Mouse (Mus musculus) layer of hippocampus, adult 18-20 months (tissue): ENCODE results near the gene Prl6a1. TPM values are rescaled to one million over a fixed set of nuclear protein-coding genes. Genes with fewer than 3 reads are reported as not detected.

Experiments
- DNase-seq, 2 experiments: peaks; one replicate each; pipeline ENCODE4 v3.0.0; 2022; ENCODE audit warnings: low spot score in 2 of 2
- long read RNA-seq: library from polyadenylated mRNA; stranded (forward); transcript quantifications from one replicate; pipeline ENCODE4 v2.0.0, GENCODE M21; 2021
- total RNA-seq, 2 experiments: library from RNA; stranded (reverse); gene quantifications; 2 replicates each; pipeline ENCODE4 v1.2.3; 2021

The Prl6a1 gene
- total RNA-seq, result not detected
- long read RNA-seq, result 0 reads

GRCm38 (mm10) chr13:27312334-27313225 lies at the start of gene Prl6a1:
Gene Prl6a1, plus strand, starts transcription at chr13:27312627.
- no peak for DNase-seq

DNA sequence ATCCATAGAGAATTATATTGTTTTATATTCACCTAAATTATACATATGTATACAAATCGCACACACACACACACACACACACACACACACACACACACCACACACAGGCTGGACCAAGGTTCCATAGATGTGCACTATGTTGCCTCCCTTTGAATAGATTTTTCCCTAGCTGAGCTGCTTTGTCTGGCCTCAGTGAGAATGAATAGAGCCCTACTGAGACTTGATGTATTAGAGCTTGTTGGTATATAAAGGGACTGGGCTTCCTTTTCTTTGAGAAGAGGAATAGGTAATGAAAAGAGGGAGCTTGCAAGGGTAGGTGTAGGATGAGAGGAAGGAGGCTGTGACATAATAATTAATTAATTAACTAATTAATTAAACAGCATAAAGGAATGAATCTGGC lies 22.6 kb downstream of the Prl6a1 start:
- DNase-seq, result no peak

- no peak for DNase-seq
Measured at GRCm38 (mm10) chr13:27342733-27343275, 30.4 kb downstream of the Prl6a1 start.

DNA sequence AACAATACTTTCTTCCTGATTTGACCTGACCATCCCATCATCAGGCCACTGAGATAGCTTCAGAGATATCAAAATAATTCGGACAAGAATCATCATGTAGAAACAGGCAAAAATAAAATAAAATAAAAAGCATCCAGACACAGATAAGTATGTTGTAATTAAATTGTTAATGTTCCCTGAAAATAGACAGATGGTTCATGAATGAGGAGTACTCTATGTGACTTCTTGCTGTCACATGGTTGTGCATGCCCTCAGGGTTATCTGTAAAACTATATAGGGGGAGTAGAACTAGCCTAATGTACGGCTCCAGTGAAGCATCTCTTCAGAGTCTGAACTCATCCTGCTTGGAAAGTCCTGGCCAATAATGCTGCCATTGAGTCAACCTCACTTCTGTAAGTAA lies 32.9 kb downstream of the Prl6a1 start, which contains the start of gene Prl8a2:
Gene Prl8a2, plus strand, starts transcription at position 301 of the 400 bp plus-strand sequence.
- no peak for DNase-seq

Other genes starting within 250 kb of the Prl6a1 start
- gene Prl3d1, start 218.4 kb upstream of the Prl6a1 start, total RNA-seq, result not detected
- not detected for gene Prl3d2, start 190.9 kb upstream of the Prl6a1 start, total RNA-seq
- not detected for gene Prl3d3, start 155.8 kb upstream of the Prl6a1 start, total RNA-seq
- not detected for gene Prl3c1, start 116.0 kb upstream of the Prl6a1 start, total RNA-seq
- not detected for gene Prl3b1, start 70.8 kb upstream of the Prl6a1 start, total RNA-seq
- not detected for gene Prl3a1, start 53.2 kb upstream of the Prl6a1 start, total RNA-seq
- gene Prl8a2, start 33.0 kb downstream of the Prl6a1 start, total RNA-seq, result not detected
- gene Prl2b1, start 78.2 kb downstream of the Prl6a1 start, total RNA-seq, result not detected
- gene Prl8a6, start 126.1 kb downstream of the Prl6a1 start, total RNA-seq, result not detected
- gene Prl8a8, start 200.6 kb downstream of the Prl6a1 start, total RNA-seq, result not detected